Mouse (Mus musculus) cerebellum, adult 2 months (tissue): ENCODE measurements around the gene Gm20498. TPM values are rescaled to one million over a fixed set of nuclear protein-coding genes. Genes with fewer than 3 reads are reported as not detected.
"Not testable (repeated sequence)": the region's sequence is repeated elsewhere in the genome, so short reads cannot be mapped to it uniquely, and the experiment has no call there.

Experiments used
- DNase-seq, 2 experiments: peaks; one replicate each; pipeline ENCODE4 v3.0.0; 2021
- H3K27ac ChIP-seq: fragments of 200-500 bp; 2 replicates; pipeline ENCODE4 v1.5.1; 2012; ENCODE audit warnings: low read length, control low read depth, inconsistent platforms; ENCODE audit not compliant: insufficient read depth
- H3K27me3 ChIP-seq: fragments of 200-500 bp; 2 replicates; pipeline ENCODE4 v1.6.1; 2012; ENCODE audit warnings: inconsistent platforms, mild to moderate bottlenecking, low read length, moderate library complexity; ENCODE audit not compliant: control insufficient read depth, insufficient read depth
- H3K4me1 ChIP-seq: fragments of 200-500 bp; 2 replicates; pipeline ENCODE4 v1.6.1; 2011; ENCODE audit warnings: low read length; ENCODE audit not compliant: control insufficient read depth, insufficient read depth
- H3K4me3 ChIP-seq: fragments of 200-500 bp; replicated peaks from 2 replicates; pipeline ENCODE3; 2011; ENCODE audit warnings: mild to moderate bottlenecking, low read depth, low read length, control low read depth; ENCODE audit not compliant: insufficient read depth
- CTCF ChIP-seq: fragments of 200-500 bp; IDR thresholded peaks from 2 replicates; pipeline ENCODE4 v1.5.1; 2011; ENCODE audit warnings: low read depth, mild to moderate bottlenecking, control low read depth, low read length, moderate library complexity, borderline replicate concordance; ENCODE audit not compliant: insufficient read depth
- POLR2A ChIP-seq: fragments of 200-500 bp; IDR thresholded peaks from 2 replicates; pipeline ENCODE4 v1.6.1; 2011; ENCODE audit warnings: low read length, control low read depth, borderline replicate concordance; ENCODE audit not compliant: insufficient read depth
- WGBS: fragments of 180-500 bp; shearing (Covaris S2); methylation state at CpG from one replicate; pipeline ENCODE4 v1.1.7; 2018; 5-methylcytosine and 5-hydroxymethylcytosine counted together
- polyA plus RNA-seq: library from polyadenylated mRNA; depleted of rRNA; stranded (reverse); fragments of >200 nt; gene quantifications from 2 replicates; pipeline ENCODE4 v1.2.3, GENCODE M21; 2012

Gm20498 gene
- polyA plus RNA-seq, 1 experiment, result 23.7 TPM

DNA sequence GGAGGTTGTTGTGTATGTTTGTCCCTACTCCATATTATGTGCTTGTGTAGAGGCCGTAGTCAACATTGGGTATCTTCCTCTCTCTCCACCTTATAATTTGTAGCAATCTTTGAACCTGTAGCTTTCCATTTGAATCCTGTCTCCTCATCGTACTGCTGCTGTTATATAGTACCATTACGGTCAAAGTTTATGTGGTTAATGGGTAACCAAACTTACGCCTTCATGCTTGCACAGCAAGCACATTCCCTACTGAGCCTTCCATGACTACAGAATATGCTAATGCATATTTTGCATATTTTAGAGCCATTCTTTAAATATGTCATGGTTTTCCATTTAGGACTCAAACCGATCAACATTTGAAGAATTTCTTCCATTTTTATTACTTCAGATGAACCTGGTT is 42.2 kb downstream of the Gm20498 start:
- no peaks in the 10 kb centered on the region for H3K27me3 ChIP-seq
- H3K27ac ChIP-seq, result no peak overlapping the region
- no peak overlapping the region for H3K4me3 ChIP-seq
- 94% methylated on average over 5 of the region's 5 CpGs for WGBS
- no peaks in the 10 kb centered on the region for H3K4me1 ChIP-seq
- TF ChIP-seq POLR2A, result no peak
- TF ChIP-seq CTCF, result no peak
- no peak for DNase-seq

GRCm38 (mm10) chr12:81485311-81485710 is 47.4 kb downstream of the Gm20498 start:
- 52% methylated on average over 6 of the region's 6 CpGs for WGBS
- Histone ChIP-seq H3K27me3 (no peaks in the 10 kb centered on the region), H3K4me1 (no peaks in the 10 kb centered on the region), H3K4me3 (peak overlapping the region; percentile 82), H3K27ac (no peak overlapping the region)
- TF ChIP-seq CTCF (no peak), POLR2A (no peak)
- DNase-seq, result peak in 1 of 2 experiments; percentile 25

DNA sequence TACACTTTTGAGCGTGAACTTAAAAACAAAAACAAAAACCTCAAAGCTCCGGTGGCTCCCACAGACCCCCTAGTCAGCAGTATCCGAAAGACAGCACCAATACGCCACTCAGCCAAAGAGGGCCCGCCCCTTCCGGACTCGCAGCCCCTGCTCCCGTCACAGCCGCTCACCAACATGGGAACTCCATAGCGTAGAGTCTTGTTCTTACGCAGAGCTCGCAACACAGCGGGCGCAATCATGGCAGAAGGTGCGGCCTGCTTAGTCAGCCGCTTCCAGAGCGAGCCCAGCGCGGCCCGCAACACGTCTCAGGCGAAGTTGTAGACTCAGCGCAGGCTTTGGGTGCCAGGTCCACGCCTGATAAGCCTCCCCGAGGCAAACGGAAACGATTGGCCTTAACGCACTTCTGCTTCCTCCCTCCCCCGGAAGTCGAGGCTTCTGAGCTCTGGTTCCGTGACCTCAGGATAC is 47.9 kb downstream of the Gm20498 start, which contains the start of gene Cox16:
Gene Cox16 (minus strand): TSS at position 401 of the 465 bp plus-strand sequence.
- peak within 1 kb of the TSS; percentile 82 for H3K4me3 ChIP-seq
- peak; percentile 70; the same call in 1 of the 2 replicates for TF ChIP-seq POLR2A
- TF ChIP-seq CTCF, result no peak
- WGBS, result under 1% methylated on average over 31 of the region's 31 CpGs
- no peaks in the 10 kb centered on the region for H3K4me1 ChIP-seq
- H3K27ac ChIP-seq, result peak within 1 kb of the TSS; percentile 81
- no peaks in the 10 kb centered on the region for H3K27me3 ChIP-seq
- DNase-seq, result peak; percentile 87 to 91

DNA sequence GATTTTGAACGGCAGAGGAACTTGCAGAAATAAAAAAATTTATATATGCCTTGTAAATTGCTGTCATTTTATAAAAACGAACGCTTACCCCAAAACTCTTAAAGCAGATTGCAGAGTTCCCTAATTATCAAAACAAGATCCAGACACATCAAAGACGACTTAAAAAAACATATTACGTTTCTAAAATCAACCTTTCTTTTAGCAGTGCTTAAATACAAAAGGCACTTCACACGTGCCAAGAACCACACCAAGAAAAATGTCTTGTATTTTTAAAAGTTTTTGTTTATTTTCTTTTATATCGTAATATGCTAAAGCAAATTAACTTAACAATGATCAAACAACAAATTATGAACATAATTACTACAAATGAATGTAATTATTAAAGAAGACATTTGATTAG is 48.5 kb downstream of the Gm20498 start:
- WGBS, result 1% methylated on average over 7 of the region's 7 CpGs
- no peaks in the 10 kb centered on the region for H3K4me1 ChIP-seq
- no peak for DNase-seq
- H3K27ac ChIP-seq, result no peak overlapping the region
- H3K4me3 ChIP-seq, result peak overlapping the region; percentile 82
- TF ChIP-seq POLR2A (no peak), CTCF (no peak)
- no peaks in the 10 kb centered on the region for H3K27me3 ChIP-seq

DNA sequence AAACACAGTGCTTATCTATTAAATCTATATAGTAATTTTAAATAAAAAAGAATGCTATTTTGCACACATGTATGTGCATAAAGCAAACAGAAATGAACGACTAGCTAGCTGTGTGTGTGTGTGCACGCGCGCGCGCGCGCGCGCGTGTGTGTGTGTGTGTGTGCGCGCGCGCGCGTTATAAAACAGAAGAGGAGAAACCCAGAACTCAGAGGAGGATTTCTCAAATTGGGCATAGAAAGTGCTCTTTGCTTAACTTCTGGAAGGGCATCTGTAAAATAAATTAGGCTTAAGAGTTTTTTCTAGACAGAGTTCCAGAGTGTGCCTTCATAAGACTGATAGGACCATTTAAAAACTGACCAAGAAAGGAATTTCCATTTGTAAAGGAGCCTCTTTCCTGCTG is 49.0 kb downstream of the Gm20498 start:
- 18% methylated on average over 17 of the region's 17 CpGs for WGBS
- H3K27ac ChIP-seq, result no peak overlapping the region
- H3K4me1 ChIP-seq, result no peaks in the 10 kb centered on the region
- DNase-seq, result peak in 1 of 2 experiments; percentile 37
- H3K4me3 ChIP-seq, result peak overlapping the region; percentile 82
- no peaks in the 10 kb centered on the region for H3K27me3 ChIP-seq
- TF ChIP-seq POLR2A (no peak), CTCF (no peak)

GRCm38 (mm10) chr12:81459051-81459450 is 73.7 kb downstream of the Gm20498 start:
- DNase-seq, H3K4me3 ChIP-seq, H3K4me1 ChIP-seq, H3K27ac ChIP-seq, H3K27me3 ChIP-seq: not testable (repeated sequence)
- WGBS, result 95% methylated on average over 7 of the region's 7 CpGs

DNA sequence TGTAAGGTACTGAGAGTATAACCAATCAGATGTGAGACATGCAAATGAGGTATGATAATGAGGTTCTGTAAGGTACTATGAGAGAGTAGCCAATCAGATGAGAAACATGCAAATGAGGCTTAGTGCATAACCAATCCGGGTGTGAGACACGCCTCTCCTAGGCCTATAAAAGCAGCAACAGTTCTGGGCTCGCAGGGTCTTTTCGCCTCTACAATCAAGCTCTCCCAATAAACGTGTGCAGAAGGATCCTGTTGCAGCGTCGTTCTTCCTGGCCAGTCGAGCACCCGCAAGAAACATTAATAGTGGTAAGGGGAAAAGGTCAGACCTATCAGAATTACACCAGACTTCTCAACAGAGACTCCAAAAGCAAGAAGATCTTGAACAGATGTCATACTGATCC is 93.7 kb downstream of the Gm20498 start:
- not testable (repeated sequence) for H3K4me3 ChIP-seq, DNase-seq, H3K27ac ChIP-seq, H3K27me3 ChIP-seq, H3K4me1 ChIP-seq
- WGBS, result 95% methylated on average over 9 of the region's 9 CpGs

DNA sequence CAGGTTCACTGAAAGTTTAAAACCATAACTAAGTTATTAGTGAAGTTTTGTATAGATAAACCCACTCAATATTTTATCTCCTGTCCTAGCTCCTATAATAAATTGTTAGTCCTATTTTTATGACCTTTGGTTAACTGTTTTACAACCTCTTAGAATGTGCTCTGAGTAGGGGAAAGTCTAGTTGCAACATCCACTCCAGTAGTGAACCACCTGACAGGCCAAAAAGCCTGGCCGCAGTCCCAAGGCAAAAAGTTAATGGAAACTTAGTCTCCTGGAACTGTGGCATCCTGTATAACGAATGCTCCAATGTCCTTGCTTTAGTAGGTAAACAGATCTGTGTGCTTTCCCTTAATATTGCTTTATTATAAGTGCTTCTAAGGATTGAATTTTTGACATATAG is 97.9 kb downstream of the Gm20498 start:
- DNase-seq, H3K27ac ChIP-seq, H3K4me1 ChIP-seq, H3K27me3 ChIP-seq, H3K4me3 ChIP-seq: not testable (repeated sequence)
- 96% methylated on average over 2 of the region's 2 CpGs for WGBS

- Histone ChIP-seq H3K4me1 (no peaks in the 10 kb centered on the region), H3K27ac (no peak within 1 kb of the TSS), H3K27me3 (no peaks in the 10 kb centered on the region), H3K4me3 (no peak within 1 kb of the TSS)
- DNase-seq, result no peak
- 94% methylated on average over 1 of the region's 1 CpGs for WGBS
- TF ChIP-seq CTCF (no peak), POLR2A (no peak)
These were observed 110.9 kb downstream of the Gm20498 start, which contains the start of gene Adam4 for GRCm38 (mm10) chr12:81421846-81422245. TSS of gene Adam4 (minus strand) at chr12:81421946.
